Mouse (Mus musculus) layer of hippocampus, postnatal 14 days (tissue): Measurements from ENCODE around the gene Higd1c. TPM values are rescaled to one million over a fixed set of nuclear protein-coding genes. Genes with fewer than 3 reads are reported as not detected.

Experiments used
- total RNA-seq, 2 experiments: library from RNA; stranded (reverse); gene quantifications; 2 replicates each; pipeline ENCODE4 v1.2.3; 2021

Higd1c gene
- total RNA-seq, 2 experiments from 2014 or later, result not detected

Other genes starting within 250 kb of the Higd1c start
- 10 to 100 TPM; 15.1 to 16.3 TPM for gene Atf1, start 136.7 kb upstream of the Higd1c start, total RNA-seq
- not detected for gene Tmprss12, start 83.7 kb upstream of the Higd1c start, total RNA-seq
- gene Mettl7a1, start 60.4 kb upstream of the Higd1c start, total RNA-seq, result 10 to 100 TPM; 22.3 to 26.8 TPM
- not detected for gene Mettl7a3, start 29.6 kb upstream of the Higd1c start, total RNA-seq
- gene Methig1, start 11.4 kb upstream of the Higd1c start, total RNA-seq, result not detected
- under 1 TPM; 0.37 to 0.55 TPM for gene Mettl7a2, start 11.3 kb upstream of the Higd1c start, total RNA-seq
- not detected for gene Gm5475, start 57.6 kb downstream of the Higd1c start, total RNA-seq
- 10 to 100 TPM; 61.4 to 65.1 TPM for gene Slc11a2, start 60.5 kb downstream of the Higd1c start, total RNA-seq
- gene Letmd1, start 104.5 kb downstream of the Higd1c start, total RNA-seq, result 10 to 100 TPM; 61.1 to 66.6 TPM
- gene Csrnp2, start 130.9 kb downstream of the Higd1c start, total RNA-seq, result 10 to 100 TPM; 27.6 to 28.9 TPM
- 10 to 100 TPM; 31.1 to 31.6 TPM for gene Tfcp2, start 187.5 kb downstream of the Higd1c start, total RNA-seq
- gene Pou6f1, start 235.4 kb downstream of the Higd1c start, total RNA-seq, result 10 to 100 TPM; 93.9 to 99.1 TPM